Mouse (Mus musculus) embryonic facial prominence, embryonic 15.5 days (tissue): ENCODE results near the gene Gm7356. TPM values are rescaled to one million over a fixed set of nuclear protein-coding genes. Genes with fewer than 3 reads are reported as not detected.

Experiments used
- polyA plus RNA-seq: library from polyadenylated mRNA; unstranded; fragments of >200 nt; fragmentation: Nextera tagmentation; extraction: Ambion mirVana; gene quantifications from 2 replicates; pipeline ENCODE4 v1.2.1, GENCODE M21; 2015

The Gm7356 gene
- polyA plus RNA-seq, 1 experiment from 2014 or later: not detected

Other genes with a start within 250 kb of the Gm7356 start
- gene Afdn, start 243.2 kb downstream of the Gm7356 start, polyA plus RNA-seq: 81.2 and 87.3 TPM in 2 replicates
- gene Tcte2, start 241.9 kb downstream of the Gm7356 start, polyA plus RNA-seq: 4.6 and 6.3 TPM in 2 replicates
- gene Gm7168, start 55.3 kb downstream of the Gm7356 start, polyA plus RNA-seq: not detected in 2 replicates
- gene Gm7358, start 55.8 kb upstream of the Gm7356 start, polyA plus RNA-seq: not detected in 2 replicates
- 3.5 and 3.9 TPM in 2 replicates for gene Dact2, start 200.6 kb upstream of the Gm7356 start, polyA plus RNA-seq